Mouse (Mus musculus): ENCODE measurements around the gene Glt1d1.

DNA sequence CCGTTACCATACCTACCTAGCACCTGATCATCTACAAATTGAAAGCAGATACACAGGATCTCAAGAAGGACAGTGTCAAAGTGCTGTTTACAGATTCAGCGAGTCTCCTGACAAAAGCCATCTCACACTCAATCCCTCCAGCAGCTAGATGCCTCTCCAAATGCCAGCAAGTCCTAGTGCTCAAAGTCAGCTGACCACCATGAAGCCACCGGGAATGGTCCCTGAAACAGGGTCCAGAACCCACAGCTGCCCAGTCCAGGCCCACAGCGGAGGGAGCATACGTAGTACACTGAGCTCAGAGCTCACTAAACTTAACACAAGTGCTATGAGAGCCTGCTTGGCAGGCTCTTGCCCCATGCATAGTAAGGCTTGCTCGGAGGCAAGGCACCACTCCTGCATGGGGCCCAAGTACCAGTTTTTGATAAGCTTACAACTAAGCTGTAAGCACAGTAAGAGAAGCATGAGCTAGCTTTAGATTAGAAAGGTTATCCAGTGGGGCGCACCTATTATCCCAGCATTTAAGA lies 22.8 kb upstream of the Glt1d1 start:
- TF ChIP-seq EP300 (optimal IDR thresholded peaks at IDR 0.05) (no peak), CTCF (IDR thresholded peaks at IDR 0.05; ENCODE audit: low read depth) (no peak)
